Comparison of ENCODE assay signal across 16 mouse cellular contexts in the genomic region with DNA sequence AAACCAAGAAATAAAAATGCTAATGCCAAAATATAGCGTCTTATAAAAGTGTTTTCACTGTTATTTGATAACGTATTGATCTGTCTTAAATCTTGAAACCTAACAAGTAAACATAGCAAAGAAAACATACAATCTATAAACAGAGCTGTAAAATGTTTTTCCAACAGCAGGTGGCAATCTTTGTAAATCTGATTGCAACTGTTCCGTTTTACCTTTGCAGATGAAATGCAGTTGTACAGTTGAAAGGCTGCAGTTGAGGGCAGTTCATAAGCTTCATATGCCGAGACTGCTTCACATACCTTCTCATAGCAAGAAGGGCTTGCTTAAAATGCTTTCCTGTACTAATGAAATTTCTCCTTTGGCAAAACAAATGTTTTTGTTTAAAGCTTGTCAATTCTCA.
A peak's percentile ranks its signal among the peaks of the same experiment; 100 is the strongest.
DNase-seq lines count a peak whose midpoint lies in the region; ATAC-seq and TF ChIP-seq lines count a peak whose summit lies in the region.
"Had no signal": no experiment of that assay in that cellular context is flagged by ENCODE, and none has a peak within 500 bp of the region (broad histone marks: within the 10 kb centered on the region; RNA-seq: fewer than 3 reads in every experiment).

No protein-coding gene starts in this region.

- no peak for TF ChIP-seq EP300 in lung, postnatal 0 days (IDR thresholded peaks at IDR 0.05)

- no peaks in the 10 kb centered on the region for H3K9me3 ChIP-seq in hindbrain, embryonic 14.5 days (ENCODE audit: control insufficient read depth, low read length)
- no peaks in the 10 kb centered on the region for H3K9me3 ChIP-seq in hindbrain, embryonic 16.5 days (ENCODE audit: control insufficient read depth, low read length)
- H3K9me3 ChIP-seq in lung, postnatal 0 days (ENCODE audit: low read length) = no peaks in the 10 kb centered on the region
- H3K9me3 ChIP-seq: limb, embryonic 12.5 days had no signal

- H3K4me1 ChIP-seq in hindbrain, embryonic 14.5 days (replicated peaks; ENCODE audit: control insufficient read depth, insufficient read depth, low read length) = no peaks in the 10 kb centered on the region
- H3K4me1 ChIP-seq in hindbrain, embryonic 16.5 days (ENCODE audit: control insufficient read depth, insufficient read depth, low read depth, low read length) = no peaks in the 10 kb centered on the region
- no peaks in the 10 kb centered on the region for H3K4me1 ChIP-seq in lung, postnatal 0 days (ENCODE audit: insufficient read depth, low read depth, low read length)
- H3K4me1 ChIP-seq: limb, embryonic 12.5 days had no signal

- H3K27ac ChIP-seq in hindbrain, embryonic 14.5 days = no peak overlapping the region
- H3K27ac ChIP-seq in hindbrain, embryonic 16.5 days (ENCODE audit: low read depth, low read length) = no peak overlapping the region
- H3K27ac ChIP-seq in lung, postnatal 0 days (ENCODE audit: low read length) = no peak overlapping the region
- H3K27ac ChIP-seq: heart, adult 2 months; limb, embryonic 12.5 days had no signal

- TF ChIP-seq POLR2A in brain, embryonic 14.5 days (IDR thresholded peaks at IDR 0.05; ENCODE audit: borderline replicate concordance, extremely low read depth, insufficient read depth, insufficient read length, poor library complexity, severe bottlenecking) = no peak

- no peak for TF ChIP-seq CTCF in lung, postnatal 0 days (IDR thresholded peaks at IDR 0.05)
- TF ChIP-seq CTCF in brain, embryonic 14.5 days (IDR thresholded peaks at IDR 0.05; ENCODE audit: borderline replicate concordance, extremely low read depth, insufficient read depth, insufficient read length) = peak; percentile 15; the same call in 1 of the 2 replicates

- peak; percentile 64 for DNase-seq in cerebellum, adult 9-10 months
- no peak for DNase-seq in cerebellum, adult 9-11 months
- DNase-seq in hindbrain, embryonic 14.5 days (ENCODE audit: low spot score) = peak; percentile 62
- DNase-seq in lung, postnatal 0 days (ENCODE audit: low spot score) = peak; percentile 7
- DNase-seq in lung, postnatal 25 days (ENCODE audit: low spot score) = no peak
- peak; percentile 66 for DNase-seq in brain, embryonic 14.5 days (ENCODE audit: low read depth)
- no peak for DNase-seq in heart, adult 18-20 months
- DNase-seq: heart, adult 2 months; heart, postnatal 10 days; kidney, postnatal 36 days; layer of hippocampus, postnatal 36 days; right cerebral cortex, postnatal 14 days had no signal

- H3K4me3 ChIP-seq in hindbrain, embryonic 14.5 days (replicated peaks; ENCODE audit: low read length) = no peak overlapping the region
- no peak overlapping the region for H3K4me3 ChIP-seq in hindbrain, embryonic 16.5 days (ENCODE audit: low read length)
- H3K4me3 ChIP-seq in lung, postnatal 0 days (ENCODE audit: low read depth, low read length) = no peak overlapping the region
- H3K4me3 ChIP-seq: heart, adult 2 months; limb, embryonic 12.5 days; myocyte had no signal

- ATAC-seq in hindbrain, embryonic 14.5 days (ENCODE audit: low FRiP score) = no peak
- ATAC-seq in hindbrain, embryonic 16.5 days = no peak
- ATAC-seq in lung, postnatal 0 days = no peak
- ATAC-seq: activated CD4-positive, CD25-positive, alpha-beta regulatory T cell, adult 4 months had no signal

- H3K9ac ChIP-seq in hindbrain, embryonic 14.5 days = no peak overlapping the region
- no peak overlapping the region for H3K9ac ChIP-seq in hindbrain, embryonic 16.5 days (ENCODE audit: low read depth, low read length)
- H3K9ac ChIP-seq in lung, postnatal 0 days (replicated peaks; ENCODE audit: low read depth) = no peak overlapping the region
- H3K9ac ChIP-seq: limb, embryonic 12.5 days had no signal

- WGBS in hindbrain, embryonic 14.5 days = 61% methylated on average over 4 of the region's 4 CpGs
- 61% methylated on average over 4 of the region's 4 CpGs for WGBS in hindbrain, embryonic 16.5 days
- WGBS in lung, postnatal 0 days = 61% methylated on average over 4 of the region's 4 CpGs

- H3K36me3 ChIP-seq in hindbrain, embryonic 14.5 days (replicated peaks; ENCODE audit: control insufficient read depth, insufficient read depth) = 0 out of 2 replicates have a peak, but pooled peaks cover 9% of the 10 kb centered on the region
- no peaks in the 10 kb centered on the region for H3K36me3 ChIP-seq in hindbrain, embryonic 16.5 days (ENCODE audit: control insufficient read depth, insufficient read depth, low read length)
- no peaks in the 10 kb centered on the region for H3K36me3 ChIP-seq in lung, postnatal 0 days (ENCODE audit: insufficient read depth, low read length)
- H3K36me3 ChIP-seq: limb, embryonic 12.5 days had no signal

- H3K27me3 ChIP-seq in hindbrain, embryonic 14.5 days (ENCODE audit: control insufficient read depth, insufficient read depth, low read length) = no peaks in the 10 kb centered on the region
- H3K27me3 ChIP-seq in hindbrain, embryonic 16.5 days (replicated peaks; ENCODE audit: control insufficient read depth, insufficient read depth, low read length) = no peaks in the 10 kb centered on the region
- H3K27me3 ChIP-seq in lung, postnatal 0 days (replicated peaks; ENCODE audit: insufficient read depth, low read length) = no peaks in the 10 kb centered on the region
- H3K27me3 ChIP-seq: limb, embryonic 12.5 days had no signal

- H3K4me2 ChIP-seq in hindbrain, embryonic 14.5 days (replicated peaks) = no peak overlapping the region
- H3K4me2 ChIP-seq in hindbrain, embryonic 16.5 days (ENCODE audit: low read length) = no peak overlapping the region
- no peak overlapping the region for H3K4me2 ChIP-seq in lung, postnatal 0 days (replicated peaks; ENCODE audit: low read depth, low read length)
- H3K4me2 ChIP-seq: limb, embryonic 12.5 days had no signal

Comparison
In these comparisons a context has a peak if more than half of its experiments do, and no peak if none do; other contexts are left out.
1. DNase-seq: peak in cerebellum, adult 9-10 months (single experiment), hindbrain, embryonic 14.5 days (single experiment), lung, postnatal 0 days (single experiment) and brain, embryonic 14.5 days (single experiment); none in cerebellum, adult 9-11 months (single experiment), lung, postnatal 25 days (single experiment) and heart, adult 18-20 months (0 of 2).